Mouse (Mus musculus) C2C12 (cell line): Measurements from ENCODE around the gene Ror2. TPM values are rescaled to one million over a fixed set of nuclear protein-coding genes. Genes with fewer than 3 reads are reported as not detected.

Experiments
- H3K27me3 ChIP-seq: one replicate; pipeline ENCODE4 v1.6.1; 2011; ENCODE audit not compliant: control insufficient read depth, insufficient read depth, insufficient read length
- H3K36me3 ChIP-seq: one replicate; pipeline ENCODE4 v1.6.1; 2011; ENCODE audit not compliant: control insufficient read depth, insufficient read depth
- H3K4me3 ChIP-seq: one replicate; pipeline ENCODE4 v1.5.1; 2011; ENCODE audit warnings: mild to moderate bottlenecking, control low read depth; ENCODE audit not compliant: poor library complexity, insufficient read depth, severe bottlenecking
- H3K79me2 ChIP-seq: one replicate; pipeline ENCODE4 v1.6.1; 2011; ENCODE audit not compliant: control insufficient read depth, insufficient read depth
- H3K79me3 ChIP-seq: one replicate; pipeline ENCODE4 v1.6.1; 2011; ENCODE audit warnings: low read depth, control low read depth
- H3ac ChIP-seq: one replicate; pipeline ENCODE3; 2011; ENCODE audit warnings: low read depth; ENCODE audit not compliant: control insufficient read depth, insufficient read length
- CEBPB ChIP-seq: IDR thresholded peaks from one replicate; pipeline ENCODE4 v1.6.1; 2011; ENCODE audit warnings: low read depth, mild to moderate bottlenecking, control low read depth, moderate library complexity
- CTCF ChIP-seq: IDR thresholded peaks from one replicate; pipeline ENCODE4 v1.5.1; 2011; ENCODE audit not compliant: control insufficient read depth, insufficient read depth, insufficient read length
- FOSL1 ChIP-seq: IDR thresholded peaks from one replicate; pipeline ENCODE4 v1.8.0; 2011; ENCODE audit warnings: mild to moderate bottlenecking, low read length; ENCODE audit not compliant: poor library complexity, insufficient read depth, severe bottlenecking
- MAX ChIP-seq: IDR thresholded peaks from one replicate; pipeline ENCODE4 v1.6.1; 2011; ENCODE audit warnings: mild to moderate bottlenecking, control low read depth
- MYOD1 ChIP-seq: IDR thresholded peaks from one replicate; pipeline ENCODE4 v1.6.1; 2011; ENCODE audit warnings: low read depth; ENCODE audit not compliant: control insufficient read depth, insufficient read length
- MYOG ChIP-seq: IDR thresholded peaks from one replicate; pipeline ENCODE4 v1.6.1; 2011; ENCODE audit not compliant: control insufficient read depth, insufficient read length; ENCODE audit errors: extremely low read depth
- USF1 ChIP-seq: IDR thresholded peaks from one replicate; pipeline ENCODE4 v1.6.1; 2011; ENCODE audit warnings: low read depth, mild to moderate bottlenecking, control low read depth, moderate library complexity
- polyA plus RNA-seq: library from polyadenylated mRNA; unstranded; fragments of >200 nt; fragmentation: generic; extraction: Trizol; gene quantifications from one replicate; pipeline ENCODE4 v1.2.1, GENCODE M21; 2012; ENCODE audit warnings: missing spikeins

Ror2 gene
- polyA plus RNA-seq, 1 experiment, result 0.13 TPM

DNA sequence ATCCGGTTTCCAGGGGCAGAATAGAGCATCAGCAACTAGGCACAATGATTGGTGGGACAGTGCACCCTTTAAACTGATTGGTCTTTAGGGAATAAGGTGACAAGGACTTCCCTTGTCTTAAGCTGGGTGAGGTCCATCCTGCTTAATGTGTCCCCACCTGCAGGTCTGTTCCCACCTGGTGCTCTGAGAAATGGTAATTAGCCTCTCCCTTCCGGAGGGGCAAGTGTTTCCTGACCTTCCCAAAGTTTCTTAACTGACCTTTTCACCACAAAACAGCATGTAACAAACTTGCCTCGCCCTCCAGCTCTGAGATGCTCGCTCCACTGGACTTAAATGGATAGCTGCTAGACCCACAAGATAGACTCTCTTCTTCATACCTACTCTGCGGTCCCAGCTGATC, 101.8 kb downstream of the Ror2 start:
- Histone ChIP-seq H3K79me2 (no peaks in the 10 kb centered on the region), H3K36me3 (no peaks in the 10 kb centered on the region), H3K27me3 (peaks cover 17% of the 10 kb centered on the region), H3ac (no peak overlapping the region), H3K79me3 (no peaks in the 10 kb centered on the region), H3K4me3 (no peak overlapping the region)
- TF ChIP-seq MYOD1 (no peak), CEBPB (no peak), MAX (no peak), CTCF (no peak), FOSL1 (no peak)

DNA sequence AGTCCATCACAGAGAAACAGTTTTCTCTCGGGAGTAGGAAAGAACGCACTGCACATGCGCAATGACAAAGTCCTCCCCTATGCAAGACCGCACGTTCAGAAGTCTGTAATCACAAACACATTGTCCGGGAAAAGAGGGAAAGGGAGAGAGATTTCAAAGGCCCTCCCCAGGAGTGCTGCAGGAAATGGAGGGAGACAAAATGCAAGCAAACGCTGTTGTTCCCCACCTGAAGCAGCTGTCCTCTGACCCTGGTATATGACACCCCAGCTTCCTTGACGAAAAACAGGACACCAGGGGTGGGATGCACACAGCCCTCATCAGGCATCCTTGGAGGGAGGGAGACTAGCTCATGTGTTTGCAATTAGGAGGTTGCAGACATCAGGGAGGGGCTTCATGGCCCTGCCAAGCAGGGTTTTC, 102.8 kb downstream of the Ror2 start:
- H3K79me2 ChIP-seq, result no peaks in the 10 kb centered on the region
- no peak overlapping the region for H3ac ChIP-seq
- H3K4me3 ChIP-seq, result no peak overlapping the region
- TF ChIP-seq MYOD1 (no peak), CTCF (no peak), MAX (no peak), FOSL1 (no peak), CEBPB (no peak), USF1 (no peak), MYOG (no peak)
- H3K36me3 ChIP-seq, result no peaks in the 10 kb centered on the region
- H3K27me3 ChIP-seq, result peaks cover 15% of the 10 kb centered on the region
- H3K79me3 ChIP-seq, result no peaks in the 10 kb centered on the region

DNA sequence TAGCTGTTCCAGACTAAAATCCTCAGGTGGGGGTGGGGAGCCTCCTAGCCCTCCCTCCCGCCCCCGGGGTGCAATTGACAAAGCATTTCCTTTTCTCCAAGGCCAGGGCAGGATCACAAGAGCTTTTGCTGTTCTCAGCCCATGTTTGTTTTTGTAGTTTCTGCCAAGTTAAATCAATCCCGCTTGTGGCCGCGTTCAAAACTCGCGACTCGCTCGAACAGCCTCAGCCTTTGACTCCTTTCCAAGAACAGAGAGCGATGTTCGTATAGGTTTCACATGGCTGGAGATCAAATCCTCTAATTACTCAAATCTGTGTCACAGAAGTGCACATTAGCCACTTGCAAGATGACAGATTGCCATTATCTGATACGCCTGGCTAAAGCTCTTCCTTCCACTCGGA, 107.3 kb downstream of the Ror2 start:
- H3K79me2 ChIP-seq, result no peaks in the 10 kb centered on the region
- no peaks in the 10 kb centered on the region for H3K36me3 ChIP-seq
- no peak overlapping the region for H3ac ChIP-seq
- no peaks in the 10 kb centered on the region for H3K79me3 ChIP-seq
- H3K4me3 ChIP-seq, result no peak overlapping the region
- peaks cover 32% of the 10 kb centered on the region for H3K27me3 ChIP-seq
- no peak for TF ChIP-seq FOSL1
- no peak for TF ChIP-seq USF1
- TF ChIP-seq CEBPB, result no peak
- TF ChIP-seq MAX, result no peak
- TF ChIP-seq CTCF, result no peak
- no peak for TF ChIP-seq MYOG
- no peak for TF ChIP-seq MYOD1

DNA sequence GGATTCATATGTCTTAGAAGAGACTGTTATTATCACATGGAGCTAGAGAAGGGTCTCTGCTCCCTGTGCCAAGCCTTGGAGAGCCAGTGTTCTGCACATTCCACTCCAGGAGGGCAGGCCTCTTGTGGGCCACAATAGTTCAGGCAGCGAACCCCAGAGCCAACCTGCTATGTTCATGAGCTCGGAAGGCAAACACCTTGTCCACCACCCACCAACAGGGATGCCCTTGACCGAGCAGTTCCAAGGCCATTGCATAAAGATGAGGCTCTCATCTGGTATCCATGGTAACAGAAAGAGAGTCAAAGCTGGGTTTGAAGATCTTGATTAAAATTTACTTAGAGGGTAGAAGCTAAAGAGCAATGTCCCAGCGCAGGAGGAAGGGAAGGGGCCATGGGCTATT, 107.8 kb downstream of the Ror2 start:
- TF ChIP-seq MYOD1 (no peak), MYOG (no peak), CEBPB (no peak), CTCF (no peak), MAX (no peak), FOSL1 (no peak), USF1 (no peak)
- H3K4me3 ChIP-seq, result no peak overlapping the region
- no peak overlapping the region for H3ac ChIP-seq
- peaks cover 35% of the 10 kb centered on the region for H3K27me3 ChIP-seq
- no peaks in the 10 kb centered on the region for H3K36me3 ChIP-seq
- no peaks in the 10 kb centered on the region for H3K79me2 ChIP-seq
- no peaks in the 10 kb centered on the region for H3K79me3 ChIP-seq

DNA sequence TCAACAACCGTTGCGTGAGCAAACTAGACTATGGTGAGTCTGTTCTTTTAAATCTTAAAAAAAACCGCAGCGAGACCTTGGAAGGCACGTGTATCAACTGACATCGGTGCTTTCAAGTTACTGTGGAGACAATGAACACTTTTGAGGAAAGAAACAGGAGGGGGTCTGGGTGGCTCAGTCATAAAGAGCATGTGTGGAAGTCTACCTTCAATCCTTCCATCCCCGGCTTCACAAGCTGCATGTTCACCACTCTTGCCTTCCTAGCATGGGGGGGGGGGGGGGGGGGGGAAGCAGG, 108.6 kb downstream of the Ror2 start:
- TF ChIP-seq USF1 (no peak), CEBPB (no peak), MAX (no peak), MYOD1 (no peak), CTCF (no peak), MYOG (no peak), FOSL1 (no peak)
- Histone ChIP-seq H3ac (no peak overlapping the region), H3K36me3 (no peaks in the 10 kb centered on the region), H3K4me3 (no peak overlapping the region), H3K79me3 (no peaks in the 10 kb centered on the region), H3K79me2 (no peaks in the 10 kb centered on the region), H3K27me3 (peaks cover 39% of the 10 kb centered on the region)

DNA sequence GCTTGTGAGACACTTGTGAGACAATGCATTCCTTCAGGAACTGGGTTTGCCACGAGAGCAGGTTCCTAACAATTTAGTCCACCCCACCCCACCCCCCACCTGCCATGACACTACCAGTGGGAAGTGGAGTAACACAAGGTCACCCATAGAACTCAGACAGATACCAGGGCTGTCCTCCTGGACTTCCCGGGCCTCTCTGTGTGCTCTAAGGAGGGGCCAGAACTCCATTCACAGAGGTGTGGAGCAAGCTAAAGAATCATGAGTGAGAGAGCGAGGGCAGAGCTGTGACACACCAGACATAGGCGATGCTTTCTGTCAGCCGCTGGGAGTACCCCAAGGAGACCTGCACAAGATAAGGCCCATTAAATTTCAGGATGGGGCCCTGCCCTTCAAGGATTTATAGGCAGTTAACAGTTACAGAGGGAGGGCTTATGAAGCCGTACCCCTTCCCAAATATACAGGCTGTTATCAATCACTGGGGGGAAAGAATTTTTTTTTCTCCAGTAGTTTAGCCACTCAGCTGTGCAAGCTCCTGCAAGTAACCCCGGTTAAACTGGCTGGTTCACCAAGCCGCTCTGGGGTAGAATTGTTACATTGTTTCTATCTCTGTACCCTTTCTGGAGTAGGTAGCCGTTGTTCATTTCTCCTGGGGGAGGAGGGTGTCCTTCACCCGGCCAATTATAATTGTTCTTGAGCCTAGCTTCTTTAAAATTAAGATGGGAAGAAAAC, 109.1 kb downstream of the Ror2 start:
- peaks cover 45% of the 10 kb centered on the region for H3K27me3 ChIP-seq
- H3ac ChIP-seq, result no peak overlapping the region
- H3K36me3 ChIP-seq, result no peaks in the 10 kb centered on the region
- TF ChIP-seq USF1, result no peak
- TF ChIP-seq FOSL1, result no peak
- no peak for TF ChIP-seq CEBPB
- no peak for TF ChIP-seq MAX
- no peak for TF ChIP-seq MYOD1
- no peak for TF ChIP-seq MYOG
- TF ChIP-seq CTCF, result no peak
- H3K79me3 ChIP-seq, result no peaks in the 10 kb centered on the region
- no peak overlapping the region for H3K4me3 ChIP-seq
- no peaks in the 10 kb centered on the region for H3K79me2 ChIP-seq
